Mouse (Mus musculus) olfactory bulb, adult 2 months (tissue): ENCODE measurements around the gene Gm45808. TPM values are rescaled to one million over a fixed set of nuclear protein-coding genes. Genes with fewer than 3 reads are reported as not detected.
"Not testable (repeated sequence)": the region's sequence is repeated elsewhere in the genome, so short reads cannot be mapped to it uniquely, and the experiment has no call there.

ENCODE experiments used
- H3K27ac ChIP-seq: fragments of 200-500 bp; 2 replicates; pipeline ENCODE4 v1.5.1; 2012; ENCODE audit warnings: low read depth, low read length; ENCODE audit not compliant: insufficient read depth
- H3K4me1 ChIP-seq: fragments of 200-500 bp; 2 replicates; pipeline ENCODE4 v1.6.1; 2012; ENCODE audit warnings: low read length; ENCODE audit not compliant: control insufficient read depth, insufficient read depth
- H3K4me3 ChIP-seq: fragments of 200-500 bp; 2 replicates; pipeline ENCODE4 v1.5.1; 2012; ENCODE audit warnings: mild to moderate bottlenecking, low read depth, low read length, moderate library complexity; ENCODE audit not compliant: insufficient read depth
- CTCF ChIP-seq: fragments of 200-500 bp; IDR thresholded peaks from 2 replicates; pipeline ENCODE4 v1.5.1; 2012; ENCODE audit warnings: low read depth, mild to moderate bottlenecking, low read length, moderate library complexity; ENCODE audit not compliant: insufficient read depth
- POLR2A ChIP-seq: fragments of 200-500 bp; IDR thresholded peaks from 2 replicates; pipeline ENCODE4 v1.6.1; 2012; ENCODE audit warnings: mild to moderate bottlenecking, low read depth, low read length, moderate library complexity; ENCODE audit not compliant: insufficient read depth
- WGBS: fragments of 180-500 bp; shearing (Covaris S2); methylation state at CpG from one replicate; pipeline ENCODE4 v1.1.7; 2018; 5-methylcytosine and 5-hydroxymethylcytosine counted together
- polyA plus RNA-seq: library from polyadenylated mRNA; stranded (reverse); fragments of >200 nt; gene quantifications from 2 replicates; pipeline ENCODE4 v1.2.4, GENCODE M21; 2012; ENCODE audit warnings: low replicate concordance; ENCODE audit not compliant: missing spikeins, insufficient read depth, insufficient read length

Gm45808 gene
- not detected in 2 replicates for polyA plus RNA-seq

DNA sequence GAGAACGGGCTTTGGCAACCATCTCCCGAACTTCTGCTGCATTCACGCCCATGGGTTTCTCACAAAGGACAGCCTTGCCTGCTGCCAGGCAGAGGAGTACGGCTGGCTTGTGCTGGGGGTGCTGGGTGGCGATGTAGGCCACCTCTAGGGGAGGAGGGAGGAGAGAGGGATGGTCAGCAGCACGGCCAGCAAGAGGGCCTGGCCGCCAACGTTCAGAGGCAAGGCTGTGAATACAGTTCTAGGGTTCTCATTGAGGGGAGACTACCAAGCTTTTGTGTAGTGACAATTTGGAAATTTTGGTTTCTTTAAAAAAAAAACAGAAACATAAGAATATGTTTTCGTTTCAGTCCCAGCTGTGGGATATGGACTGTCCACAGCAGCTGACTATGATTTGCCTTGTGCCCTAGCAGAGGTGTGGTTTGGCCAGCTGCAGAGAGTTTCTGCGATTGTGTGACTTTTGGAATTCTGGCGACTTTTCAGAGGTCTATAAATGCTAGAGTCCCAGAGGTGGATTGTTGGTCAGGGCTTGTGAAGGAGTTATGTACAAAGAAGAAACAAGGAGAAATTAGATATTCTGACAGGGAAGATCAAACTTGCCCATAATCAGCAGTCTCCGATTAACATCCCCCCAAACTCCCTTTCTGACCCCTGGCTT lies at the start of gene Gm45808:
TSS of gene Gm45808 (minus strand) at position 51 of the 655 bp plus-strand sequence.
- TF ChIP-seq CTCF (no peak), POLR2A (no peak)
- Histone ChIP-seq H3K27ac (no peak within 1 kb of the TSS), H3K4me1 (peaks cover 23% of the 10 kb centered on the region), H3K4me3 (no peak within 1 kb of the TSS)
- 71% methylated on average over 12 of the region's 12 CpGs for WGBS

- H3K4me1 ChIP-seq: peaks cover 8% of the 10 kb centered on the region; the same call in 1 of the 2 replicates
- TF ChIP-seq CTCF (no peak), POLR2A (no peak)
- no peak overlapping the region for H3K4me3 ChIP-seq
- WGBS: 59% methylated on average over 1 of the region's 1 CpGs
- H3K27ac ChIP-seq: no peak overlapping the region
Measured at GRCm38 (mm10) chr7:45535676-45536075, 49.1 kb upstream of the Gm45808 start.

GRCm38 (mm10) chr7:45530643-45531042 lies 44.0 kb upstream of the Gm45808 start:
- H3K27ac ChIP-seq: no peak overlapping the region
- no peak overlapping the region for H3K4me3 ChIP-seq
- peaks cover 5% of the 10 kb centered on the region; the same call in 1 of the 2 replicates for H3K4me1 ChIP-seq
- WGBS: 32% methylated on average over 2 of the region's 2 CpGs
- TF ChIP-seq POLR2A: no peak
- no peak for TF ChIP-seq CTCF

DNA sequence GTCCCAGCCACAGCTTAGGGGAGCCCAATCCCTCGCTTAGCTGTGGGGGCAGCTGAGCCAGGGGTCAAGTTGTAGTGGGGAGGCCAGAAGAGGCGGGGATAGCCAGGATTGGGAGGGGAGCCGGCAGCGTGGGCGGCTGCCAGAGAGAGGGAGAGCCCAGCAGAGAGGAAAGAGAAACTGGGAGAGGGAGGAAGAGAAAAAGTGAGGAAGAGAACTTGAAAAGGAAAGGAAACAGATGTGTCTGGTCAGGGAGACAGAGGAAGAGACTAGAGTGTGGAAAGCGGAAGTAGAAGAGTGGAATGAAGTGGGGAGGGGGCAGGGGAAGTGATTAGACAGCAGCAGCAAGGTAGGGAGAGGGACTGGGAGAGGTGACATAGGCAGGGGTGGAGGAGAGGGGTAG lies 42.9 kb upstream of the Gm45808 start:
- peaks cover 14% of the 10 kb centered on the region for H3K4me1 ChIP-seq
- no peak overlapping the region for H3K4me3 ChIP-seq
- 14% methylated on average over 6 of the region's 6 CpGs for WGBS
- H3K27ac ChIP-seq: no peak overlapping the region
- TF ChIP-seq POLR2A (no peak), CTCF (no peak)

DNA sequence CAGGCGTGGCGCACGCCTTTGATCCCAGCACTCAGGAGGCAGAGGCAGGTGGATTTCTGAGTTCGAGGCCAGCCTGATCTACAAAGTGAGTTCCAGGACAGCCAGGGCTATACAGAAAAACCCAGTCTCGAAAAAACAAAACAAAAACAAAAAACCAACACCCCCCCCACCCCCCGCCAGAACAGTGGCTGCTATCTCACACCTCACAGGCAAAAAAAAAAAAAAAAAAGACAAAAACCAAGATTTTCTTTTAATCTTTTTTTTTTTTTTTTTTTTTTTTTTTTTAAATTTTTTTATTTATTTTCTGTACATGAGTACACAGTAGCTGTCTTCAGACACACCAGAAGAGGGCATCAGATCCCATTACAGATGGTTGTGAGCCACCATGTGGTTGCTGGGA lies 40.6 kb upstream of the Gm45808 start:
- H3K4me1 ChIP-seq: peaks cover 28% of the 10 kb centered on the region
- H3K27ac ChIP-seq: not testable (repeated sequence)
- 93% methylated on average over 6 of the region's 6 CpGs for WGBS

GRCm38 (mm10) chr7:45526474-45527120 lies 40.0 kb upstream of the Gm45808 start:
- TF ChIP-seq CTCF: no peak
- no peak for TF ChIP-seq POLR2A
- H3K4me1 ChIP-seq: peaks cover 28% of the 10 kb centered on the region
- H3K4me3 ChIP-seq: peak overlapping the region; percentile 87
- H3K27ac ChIP-seq: peak overlapping the region; percentile 90
- 26% methylated on average over 7 of the region's 7 CpGs for WGBS

More for the DNA sequence above, 40.6 kb upstream of the Gm45808 start:
- H3K4me3 ChIP-seq: not testable (repeated sequence)

- H3K27ac ChIP-seq: peak within 1 kb of the TSS; percentile 90
- under 1% methylated on average over 54 of the region's 54 CpGs for WGBS
- no peak for TF ChIP-seq CTCF
- TF ChIP-seq POLR2A: peak; percentile 97
Measured at GRCm38 (mm10) chr7:45525809-45526473, 39.3 kb upstream of the Gm45808 start, which contains the start of the genes Ppp1r15a and Plekha4. TSS of gene Ppp1r15a (minus strand) at chr7:45526268. TSS of gene Plekha4 (plus strand) at chr7:45526330.

GRCm38 (mm10) chr7:45524841-45525621 lies 38.4 kb upstream of the Gm45808 start:
- H3K4me1 ChIP-seq: peaks cover 24% of the 10 kb centered on the region
- peak overlapping the region; percentile 87 for H3K4me3 ChIP-seq
- TF ChIP-seq POLR2A: 0 out of 2 replicates have a peak, but pooled peaks have one; percentile 23
- no peak for TF ChIP-seq CTCF
- peak overlapping the region; percentile 90 for H3K27ac ChIP-seq
- 21% methylated on average over 12 of the region's 12 CpGs for WGBS

More at GRCm38 (mm10) chr7:45525809-45526473, 39.3 kb upstream of the Gm45808 start, which contains the start of the genes Ppp1r15a and Plekha4:
- H3K4me1 ChIP-seq: peaks cover 28% of the 10 kb centered on the region
- H3K4me3 ChIP-seq: peak within 1 kb of the TSS; percentile 87
